Mouse (Mus musculus) forebrain, embryonic 11.5 days (tissue): Measurements from ENCODE around the gene Hoxc6. TPM values are rescaled to one million over a fixed set of nuclear protein-coding genes. Genes with fewer than 3 reads are reported as not detected.

Experiments
- ATAC-seq: fragments of 200-750 bp; cut with Nextera tagmentation; replicated peaks from 2 replicates; pipeline ENCODE4 v1.8.0; 2017; ENCODE audit warnings: moderate TSS enrichment; ENCODE audit not compliant: low FRiP score
- DNase-seq: peaks from one replicate; pipeline ENCODE4 v3.0.0-alpha.2; 2017; ENCODE audit warnings: low spot score
- H3K27ac ChIP-seq: fragments of 300-500 bp; sonication (generic); 2 replicates; pipeline ENCODE4 v1.5.1; 2014; ENCODE audit warnings: low read depth, low read length
- H3K27me3 ChIP-seq: fragments of 300-500 bp; sonication (generic); 2 replicates; pipeline ENCODE4 v1.6.1; 2014; ENCODE audit warnings: mild to moderate bottlenecking, low read length, mixed read lengths; ENCODE audit not compliant: control insufficient read depth, insufficient read depth
- H3K36me3 ChIP-seq: fragments of 300-500 bp; sonication (generic); 2 replicates; pipeline ENCODE4 v1.6.1; 2014; ENCODE audit warnings: mild to moderate bottlenecking, low read length, moderate library complexity, mixed read lengths; ENCODE audit not compliant: control insufficient read depth, insufficient read depth
- H3K4me1 ChIP-seq: fragments of 300-500 bp; sonication (generic); replicated peaks from 2 replicates; pipeline ENCODE4 v1.6.1; 2014; ENCODE audit warnings: low read length, mixed read lengths; ENCODE audit not compliant: control insufficient read depth, insufficient read depth
- H3K4me2 ChIP-seq: fragments of 300-500 bp; sonication (generic); 2 replicates; pipeline ENCODE4 v1.6.1; 2014; ENCODE audit warnings: low read depth, mild to moderate bottlenecking, low read length, moderate library complexity, mixed read lengths; ENCODE audit not compliant: severe bottlenecking
- H3K4me3 ChIP-seq: fragments of 300-500 bp; sonication (generic); 2 replicates; pipeline ENCODE4 v1.5.1; 2014; ENCODE audit warnings: low read depth, low read length
- H3K9ac ChIP-seq: fragments of 300-500 bp; sonication (generic); 2 replicates; pipeline ENCODE4 v1.6.1; 2014; ENCODE audit warnings: low read length
- H3K9me3 ChIP-seq: fragments of 300-500 bp; sonication (generic); 2 replicates; pipeline ENCODE4 v1.6.1; 2016; ENCODE audit warnings: low read length, mixed read lengths; ENCODE audit not compliant: control insufficient read depth
- WGBS: fragments of 180-500 bp; shearing (Covaris S2); extraction: QIAGEN DNeasy Blood & Tissue Kit; methylation state at CpG from one replicate; pipeline ENCODE4 v1.1.7; 2014; 5-methylcytosine and 5-hydroxymethylcytosine counted together
- polyA plus RNA-seq: library from polyadenylated mRNA; unstranded; fragments of >200 nt; fragmentation: Nextera tagmentation; extraction: Ambion mirVana; gene quantifications from 2 replicates; pipeline ENCODE4 v1.2.1, GENCODE M21; 2014

Hoxc6 gene
- polyA plus RNA-seq, 1 experiment from 2014 or later: not detected

GRCm38 (mm10) chr15:102956906-102957305, 41.2 kb upstream of the Hoxc6 start:
- no peak overlapping the region for H3K9ac ChIP-seq
- no peaks in the 10 kb centered on the region for H3K4me1 ChIP-seq
- ATAC-seq: no peak
- H3K27me3 ChIP-seq: peaks cover 98% of the 10 kb centered on the region
- no peaks in the 10 kb centered on the region for H3K9me3 ChIP-seq
- no peak for DNase-seq
- H3K27ac ChIP-seq: no peak overlapping the region
- WGBS: 2% methylated on average over 12 of the region's 12 CpGs
- H3K36me3 ChIP-seq: no peaks in the 10 kb centered on the region
- H3K4me3 ChIP-seq: no peak overlapping the region
- H3K4me2 ChIP-seq: no peak overlapping the region

- no peaks in the 10 kb centered on the region for H3K4me1 ChIP-seq
- 1% methylated on average over 13 of the region's 13 CpGs for WGBS
- no peak for DNase-seq
- no peak for ATAC-seq
- H3K9me3 ChIP-seq: no peaks in the 10 kb centered on the region
- no peak overlapping the region for H3K9ac ChIP-seq
- no peaks in the 10 kb centered on the region for H3K36me3 ChIP-seq
- H3K4me2 ChIP-seq: no peak overlapping the region
- no peak overlapping the region for H3K4me3 ChIP-seq
- no peak overlapping the region for H3K27ac ChIP-seq
- H3K27me3 ChIP-seq: peaks cover 95% of the 10 kb centered on the region
These were observed 38.3 kb upstream of the Hoxc6 start for GRCm38 (mm10) chr15:102959663-102960191.

- no peaks in the 10 kb centered on the region for H3K4me1 ChIP-seq
- H3K9me3 ChIP-seq: no peaks in the 10 kb centered on the region
- no peaks in the 10 kb centered on the region for H3K36me3 ChIP-seq
- H3K4me3 ChIP-seq: no peak overlapping the region
- ATAC-seq: no peak
- 3% methylated on average over 6 of the region's 6 CpGs for WGBS
- DNase-seq: no peak
- H3K27me3 ChIP-seq: peaks cover 95% of the 10 kb centered on the region
- no peak overlapping the region for H3K27ac ChIP-seq
- H3K4me2 ChIP-seq: no peak overlapping the region
- no peak overlapping the region for H3K9ac ChIP-seq
These were observed 36.3 kb upstream of the Hoxc6 start for GRCm38 (mm10) chr15:102961728-102962127.

GRCm38 (mm10) chr15:102962492-102962891, 35.6 kb upstream of the Hoxc6 start:
- H3K9me3 ChIP-seq: no peaks in the 10 kb centered on the region
- ATAC-seq (no peak), DNase-seq (no peak)
- H3K27ac ChIP-seq: no peak overlapping the region
- H3K36me3 ChIP-seq: no peaks in the 10 kb centered on the region
- H3K4me2 ChIP-seq: no peak overlapping the region
- peaks cover 95% of the 10 kb centered on the region for H3K27me3 ChIP-seq
- H3K4me3 ChIP-seq: no peak overlapping the region
- no peaks in the 10 kb centered on the region for H3K4me1 ChIP-seq
- no peak overlapping the region for H3K9ac ChIP-seq
- WGBS: 2% methylated on average over 13 of the region's 13 CpGs

GRCm38 (mm10) chr15:102963259-102963658, 34.8 kb upstream of the Hoxc6 start:
- WGBS: 2% methylated on average over 8 of the region's 8 CpGs
- Histone ChIP-seq H3K4me3 (no peak overlapping the region), H3K4me2 (no peak overlapping the region)

GRCm38 (mm10) chr15:102963671-102964640, 34.1 kb upstream of the Hoxc6 start:
- WGBS: 2% methylated on average over 28 of the region's 28 CpGs
- no peak for DNase-seq
- Histone ChIP-seq H3K4me2 (no peak overlapping the region), H3K27ac (no peak overlapping the region), H3K4me1 (no peaks in the 10 kb centered on the region), H3K9ac (no peak overlapping the region), H3K36me3 (no peaks in the 10 kb centered on the region), H3K9me3 (no peaks in the 10 kb centered on the region), H3K4me3 (no peak overlapping the region), H3K27me3 (peaks cover 94% of the 10 kb centered on the region)
- ATAC-seq: no peak

More at GRCm38 (mm10) chr15:102963259-102963658, 34.8 kb upstream of the Hoxc6 start:
- Histone ChIP-seq H3K9me3 (no peaks in the 10 kb centered on the region), H3K36me3 (no peaks in the 10 kb centered on the region), H3K27ac (no peak overlapping the region), H3K4me1 (no peaks in the 10 kb centered on the region), H3K27me3 (peaks cover 94% of the 10 kb centered on the region), H3K9ac (no peak overlapping the region)
- no peak for ATAC-seq
- DNase-seq: no peak

GRCm38 (mm10) chr15:102965003-102965891, 32.8 kb upstream of the Hoxc6 start:
- Histone ChIP-seq H3K4me2 (no peak overlapping the region), H3K4me3 (no peak overlapping the region), H3K27me3 (peaks cover 96% of the 10 kb centered on the region), H3K9me3 (no peaks in the 10 kb centered on the region), H3K27ac (no peak overlapping the region), H3K36me3 (no peaks in the 10 kb centered on the region), H3K4me1 (no peaks in the 10 kb centered on the region), H3K9ac (no peak overlapping the region)
- no peak for ATAC-seq
- 2% methylated on average over 26 of the region's 26 CpGs for WGBS
- no peak for DNase-seq
